Mouse (Mus musculus): ENCODE measurements around the gene Mlkl. TPM values are rescaled to one million over a fixed set of nuclear protein-coding genes. Genes with fewer than 3 reads are reported as not detected.

The Mlkl gene
- total and polyA plus RNA-seq, 3 experiments, result 9.3 to 20.1 TPM; not detected in 1

- Histone ChIP-seq H3K4me1 (ENCODE audit: control insufficient read depth in 1 of 2, insufficient read depth in 2 of 2, low read length in 2 of 2) (peaks cover 2 to 4% of the 10 kb centered on the region in 2 experiments; a peak in 3 of 4 replicates), H3K79me2 (ENCODE audit: control insufficient read depth, insufficient read depth, low read length, poor library complexity) (peaks cover 41% of the 10 kb centered on the region), H3K27me3 (ENCODE audit: control insufficient read depth in 1 of 2, insufficient read depth in 2 of 2, low read length in 2 of 2) (no peaks in the 10 kb centered on the region), H3K36me3 (ENCODE audit: control insufficient read depth in 1 of 2, insufficient read depth in 2 of 2, low read length in 2 of 2) (peaks cover 27 to 34% of the 10 kb centered on the region in 2 experiments), H3K27ac (ENCODE audit: control insufficient read depth, low read depth, low read length) (no peak overlapping the region), H3K4me3 (ENCODE audit: control insufficient read depth in 1 of 2, insufficient read depth in 1 of 2, low read depth in 2 of 2, low read length in 2 of 2) (peak overlapping the region in 1 of 2 experiments; percentile 20; a peak in 2 of 4 replicates), H3K9me3 (replicated peaks; ENCODE audit: insufficient read depth, low read length) (no peaks in the 10 kb centered on the region), H3K9ac (ENCODE audit: control insufficient read depth, low read depth, low read length, poor library complexity, severe bottlenecking) (peak overlapping the region; percentile 39)
- no peak for DNase-seq (ENCODE audit: low read depth, low spot score)
- no peak for TF ChIP-seq CTCF (IDR thresholded peaks at IDR 0.05 in 2 of 3, conservative IDR thresholded peaks at IDR 0.05 in 1 of 3; ENCODE audit: control insufficient read depth in 1 of 3, insufficient read depth in 1 of 3, low read depth in 2 of 3, low read length in 3 of 3, poor library complexity in 1 of 3, severe bottlenecking in 1 of 3)
- TF ChIP-seq CHD1 (IDR thresholded peaks at IDR 0.05; ENCODE audit: low read depth, low read length), result 0 out of 2 replicates have a peak, but pooled peaks have one; percentile 62
These were observed 40.0 kb downstream of the Mlkl start for GRCm38 (mm10) chr8:111298011-111298410.

- H3K4me3 ChIP-seq (ENCODE audit: control insufficient read depth in 1 of 2, insufficient read depth in 1 of 2, low read depth in 2 of 2, low read length in 2 of 2), result no peak overlapping the region
- peaks cover 29% of the 10 kb centered on the region for H3K79me2 ChIP-seq (ENCODE audit: control insufficient read depth, insufficient read depth, low read length, poor library complexity)
- TF ChIP-seq EP300 (IDR thresholded peaks at IDR 0.05; ENCODE audit: low read depth in 1 of 2, low read length in 2 of 2) (no peak), POLR2AphosphoS5 (IDR thresholded peaks at IDR 0.05; ENCODE audit: borderline replicate concordance, low read depth, low read length) (no peak), BHLHE40 (IDR thresholded peaks at IDR 0.05; ENCODE audit: borderline replicate concordance, low read depth, low read length) (no peak), ZKSCAN1 (IDR thresholded peaks at IDR 0.05; ENCODE audit: low read depth, low read length) (no peak), GATA1 (IDR thresholded peaks at IDR 0.05; ENCODE audit: low read depth, low read length) (no peak), CTCF (IDR thresholded peaks at IDR 0.05 in 2 of 3, conservative IDR thresholded peaks at IDR 0.05 in 1 of 3; ENCODE audit: control insufficient read depth in 1 of 3, insufficient read depth in 1 of 3, low read depth in 2 of 3, low read length in 3 of 3, poor library complexity in 1 of 3, severe bottlenecking in 1 of 3) (no peak), ZMIZ1 (IDR thresholded peaks at IDR 0.05; ENCODE audit: low read depth, low read length) (no peak), MYB (IDR thresholded peaks at IDR 0.05; ENCODE audit: low read depth, low read length) (no peak), JUND (IDR thresholded peaks at IDR 0.05; ENCODE audit: low read depth, low read length) (no peak), SIN3A (IDR thresholded peaks at IDR 0.05; ENCODE audit: low read length) (no peak)
- DNase-seq (ENCODE audit: low read depth, low spot score), result no peak
- H3K27ac ChIP-seq (ENCODE audit: control insufficient read depth, low read depth, low read length), result no peak overlapping the region
- no peak overlapping the region for H3K9ac ChIP-seq (ENCODE audit: control insufficient read depth, low read depth, low read length, poor library complexity, severe bottlenecking)
- H3K4me1 ChIP-seq (ENCODE audit: control insufficient read depth in 1 of 2, insufficient read depth in 2 of 2, low read length in 2 of 2), result no peaks in the 10 kb centered on the region; a peak in 1 of 4 replicates
- H3K9me3 ChIP-seq (replicated peaks; ENCODE audit: insufficient read depth, low read length), result no peaks in the 10 kb centered on the region
- no peaks in the 10 kb centered on the region for H3K27me3 ChIP-seq (ENCODE audit: control insufficient read depth in 1 of 2, insufficient read depth in 2 of 2, low read length in 2 of 2)
- H3K36me3 ChIP-seq (ENCODE audit: control insufficient read depth in 1 of 2, insufficient read depth in 2 of 2, low read length in 2 of 2), result peaks cover 30 to 61% of the 10 kb centered on the region in 2 experiments
These were observed 46.2 kb downstream of the Mlkl start for GRCm38 (mm10) chr8:111291733-111292132.

GRCm38 (mm10) chr8:111290586-111290985 lies 47.4 kb downstream of the Mlkl start:
- H3K4me1 ChIP-seq (ENCODE audit: control insufficient read depth in 1 of 2, insufficient read depth in 2 of 2, low read length in 2 of 2), result no peaks in the 10 kb centered on the region; a peak in 1 of 4 replicates
- H3K9me3 ChIP-seq (replicated peaks; ENCODE audit: insufficient read depth, low read length), result no peaks in the 10 kb centered on the region
- H3K79me2 ChIP-seq (ENCODE audit: control insufficient read depth, insufficient read depth, low read length, poor library complexity), result peaks cover 24% of the 10 kb centered on the region
- peaks cover 21 to 65% of the 10 kb centered on the region in 2 experiments for H3K36me3 ChIP-seq (ENCODE audit: control insufficient read depth in 1 of 2, insufficient read depth in 2 of 2, low read length in 2 of 2)
- no peak overlapping the region for H3K27ac ChIP-seq (ENCODE audit: control insufficient read depth, low read depth, low read length)
- no peak for DNase-seq (ENCODE audit: low read depth, low spot score)
- H3K9ac ChIP-seq (ENCODE audit: control insufficient read depth, low read depth, low read length, poor library complexity, severe bottlenecking), result no peak overlapping the region
- H3K27me3 ChIP-seq (ENCODE audit: control insufficient read depth in 1 of 2, insufficient read depth in 2 of 2, low read length in 2 of 2), result no peaks in the 10 kb centered on the region
- no peak overlapping the region for H3K4me3 ChIP-seq (ENCODE audit: control insufficient read depth in 1 of 2, insufficient read depth in 1 of 2, low read depth in 2 of 2, low read length in 2 of 2)
- TF ChIP-seq ZKSCAN1 (IDR thresholded peaks at IDR 0.05; ENCODE audit: low read depth, low read length), result peak; percentile 94
- TF ChIP-seq HCFC1 (IDR thresholded peaks at IDR 0.05; ENCODE audit: low read depth, low read length), result no peak

All from MEL (cell line).